Mouse (Mus musculus) inflammation-experienced regulatory T-cells, adult 6 months (primary cell): ENCODE results near the gene P2rx1. TPM values are rescaled to one million over a fixed set of nuclear protein-coding genes. Genes with fewer than 3 reads are reported as not detected.

Source experiments
- polyA plus RNA-seq, 3 experiments: library from polyadenylated mRNA; unstranded; fragments of 100-300 nt; shearing (Covaris generic); gene quantifications; one replicate each; pipeline ENCODE4 v1.2.1; 2017

Gene P2rx1
- polyA plus RNA-seq, 3 experiments from 2014 or later: not detected

Other genes with a start within 250 kb of the P2rx1 start
- 1 to 10 TPM; 6.1 to 9.3 (median 9.2) TPM for gene Cyb5d2, start 203.0 kb upstream of the P2rx1 start, polyA plus RNA-seq
- gene Zzef1, start 202.9 kb upstream of the P2rx1 start, polyA plus RNA-seq: 10 to 100 TPM; 19.0 to 31.5 (median 26.8) TPM
- gene Atp2a3, start 37.9 kb upstream of the P2rx1 start, polyA plus RNA-seq: 100 to 1,000 TPM in 1 of 3 experiments, 10 to 100 TPM in 2; 61.5 to 121 (median 72.5) TPM
- gene Camkk1, start 19.9 kb downstream of the P2rx1 start, polyA plus RNA-seq: 1 to 10 TPM in 2 of 3 experiments, under 1 TPM in 1; 0.92 to 3.2 (median 3.0) TPM
- 10 to 100 TPM; 12.6 to 21.1 (median 19.4) TPM for gene Ncbp3, start 48.7 kb downstream of the P2rx1 start, polyA plus RNA-seq
- 100 to 1,000 TPM in 2 of 3 experiments, 10 to 100 TPM in 1; 30.7 to 110 (median 101) TPM for gene Itgae, start 91.5 kb downstream of the P2rx1 start, polyA plus RNA-seq
- gene Haspin, start 139.2 kb downstream of the P2rx1 start, polyA plus RNA-seq: 10 to 100 TPM in 1 of 3 experiments, 1 to 10 TPM in 2; 6.7 to 11.1 (median 8.1) TPM
- under 1 TPM in 2 of 3 experiments, not detected in 1; 0.23 to 0.24 TPM for gene P2rx5, start 161.3 kb downstream of the P2rx1 start, polyA plus RNA-seq
- gene Emc6, start 177.9 kb downstream of the P2rx1 start, polyA plus RNA-seq: 10 to 100 TPM; 43.7 to 57.0 (median 49.4) TPM
- 10 to 100 TPM; 20.9 to 43.7 (median 25.2) TPM for gene Tax1bp3, start 178.0 kb downstream of the P2rx1 start, polyA plus RNA-seq
- gene Ctns, start 199.9 kb downstream of the P2rx1 start, polyA plus RNA-seq: 10 to 100 TPM in 2 of 3 experiments, 1 to 10 TPM in 1; 7.4 to 11.4 (median 11.3) TPM
- gene Shpk, start 200.4 kb downstream of the P2rx1 start, polyA plus RNA-seq: 1 to 10 TPM; 1.7 to 3.3 (median 2.7) TPM
- gene Trpv1, start 235.2 kb downstream of the P2rx1 start, polyA plus RNA-seq: not detected